ENCODE assay signal across 24 mouse cellular contexts in genomic region chr5:108565381-108565780, GRCm38 (mm10). TPM values are rescaled to one million over a fixed set of nuclear protein-coding genes. Genes with fewer than 3 reads are reported as not detected.
DNase-seq lines count a peak whose midpoint lies in the region; ATAC-seq lines count a peak whose summit lies in the region.
"Had no signal": no experiment of that assay in that cellular context is flagged by ENCODE, and none has a peak within 500 bp of the region (broad histone marks: within the 10 kb centered on the region; RNA-seq: fewer than 3 reads in every experiment).

No protein-coding gene starts in this region.

- peaks cover 18% of the 10 kb centered on the region for H3K36me3 ChIP-seq in midbrain, embryonic 11.5 days (ENCODE audit: control insufficient read depth, insufficient read depth, low read length)
- peaks cover 45% of the 10 kb centered on the region for H3K36me3 ChIP-seq in midbrain, embryonic 10.5 days

- no peaks in the 10 kb centered on the region for H3K27me3 ChIP-seq in midbrain, embryonic 11.5 days (ENCODE audit: control insufficient read depth, insufficient read depth, low read length)
- H3K27me3 ChIP-seq in midbrain, embryonic 10.5 days (ENCODE audit: low read depth, poor library complexity, severe bottlenecking): no peaks in the 10 kb centered on the region
- H3K27me3 ChIP-seq: embryonic facial prominence, embryonic 12.5 days; embryonic facial prominence, embryonic 15.5 days; forebrain, embryonic 12.5 days had no signal

- no peak for ATAC-seq in midbrain, embryonic 11.5 days (ENCODE audit: low FRiP score)
- no peak for ATAC-seq in granulocyte monocyte progenitor cell, adult 5-6 weeks (replicated peaks; ENCODE audit: poor library complexity, severe bottlenecking)
- ATAC-seq: forebrain, embryonic 14.5 days; forebrain, embryonic 16.5 days had no signal

- no peaks in the 10 kb centered on the region for H3K4me1 ChIP-seq in midbrain, embryonic 11.5 days (ENCODE audit: control insufficient read depth, insufficient read depth, low read length)
- no peaks in the 10 kb centered on the region for H3K4me1 ChIP-seq in midbrain, embryonic 10.5 days
- H3K4me1 ChIP-seq: embryonic facial prominence, embryonic 12.5 days; embryonic facial prominence, embryonic 15.5 days; forebrain, embryonic 10.5 days; forebrain, embryonic 12.5 days had no signal

- WGBS in midbrain, embryonic 11.5 days: 90% methylated on average over 2 of the region's 2 CpGs
- 91% methylated on average over 2 of the region's 2 CpGs for WGBS in midbrain, embryonic 10.5 days

- DNase-seq in heart, adult 11 months: peak; percentile 80
- no peak for DNase-seq in heart, adult 8-10 months (ENCODE audit: low spot score)
- DNase-seq in midbrain, embryonic 11.5 days (ENCODE audit: low spot score, missing footprints): peak; percentile 51
- DNase-seq in midbrain, embryonic 10.5 days (ENCODE audit: low spot score): no peak
- DNase-seq: adrenal gland, adult 2 months; adrenal gland, postnatal 10 days; adrenal gland, postnatal 25 days; cerebellum, adult 11 months; cerebellum, adult 18-20 months; cerebellum, adult 8-10 months; cerebellum, adult 9-11 months; cerebellum, postnatal 14 days; cerebellum, postnatal 36 days; embryo, embryonic 11 days had no signal

- H3K4me2 ChIP-seq in midbrain, embryonic 11.5 days: no peak overlapping the region
- H3K4me2 ChIP-seq: embryonic facial prominence, embryonic 12.5 days; embryonic facial prominence, embryonic 15.5 days; forebrain, embryonic 12.5 days had no signal

- H3K4me3 ChIP-seq in midbrain, embryonic 11.5 days (ENCODE audit: low read depth, low read length): no peak overlapping the region
- no peak overlapping the region for H3K4me3 ChIP-seq in midbrain, embryonic 10.5 days
- H3K4me3 ChIP-seq: embryonic facial prominence, embryonic 12.5 days; embryonic facial prominence, embryonic 15.5 days; erythroblast, embryonic 14.5 days; forebrain, embryonic 10.5 days; forebrain, embryonic 12.5 days had no signal

- no peak overlapping the region for H3K27ac ChIP-seq in midbrain, embryonic 11.5 days (ENCODE audit: low read depth, low read length)
- H3K27ac ChIP-seq in midbrain, embryonic 10.5 days (replicated peaks): no peak overlapping the region
- H3K27ac ChIP-seq: embryonic facial prominence, embryonic 12.5 days; embryonic facial prominence, embryonic 15.5 days; forebrain, embryonic 10.5 days; forebrain, embryonic 12.5 days had no signal

- no peak overlapping the region for H3K9ac ChIP-seq in midbrain, embryonic 11.5 days (ENCODE audit: low read length)
- H3K9ac ChIP-seq: embryonic facial prominence, embryonic 12.5 days; embryonic facial prominence, embryonic 15.5 days; forebrain, embryonic 12.5 days had no signal

- no peaks in the 10 kb centered on the region for H3K9me3 ChIP-seq in midbrain, embryonic 11.5 days (ENCODE audit: control insufficient read depth, low read length)
- no peaks in the 10 kb centered on the region for H3K9me3 ChIP-seq in midbrain, embryonic 10.5 days (replicated peaks)
- H3K9me3 ChIP-seq: embryonic facial prominence, embryonic 12.5 days; embryonic facial prominence, embryonic 15.5 days; forebrain, embryonic 10.5 days; forebrain, embryonic 12.5 days had no signal

RNA-seq across cellular contexts. Expression of gene Cplx1, which starts 15.6 kb away (rescaled TPM):
- total RNA-seq in heart, adult 8-10 months (2022): under 1 TPM; 0.22 to 0.24 (median 0.22) TPM
- polyA plus RNA-seq in midbrain, embryonic 11.5 days (2014; fragmentation: Nextera tagmentation; extraction: Ambion mirVana): 7.4 and 8.7 TPM in 2 replicates
- polyA plus RNA-seq in midbrain, embryonic 10.5 days (2016; fragmentation: Nextera tagmentation; extraction: Ambion mirVana): 4.3 and 6.8 TPM in 2 replicates
- not detected in 2 replicates for total RNA-seq in granulocyte monocyte progenitor cell, adult 5-6 weeks (2014; fragmentation: Nextera tagmentation)
- not detected in 2 replicates for total RNA-seq in granulocyte monocyte progenitor cell, adult 5-6 weeks (2017)
- total RNA-seq: MEL had no signal
- polyA plus RNA-seq: C2C12 had no signal

Comparison
In these comparisons a context has a peak if more than half of its experiments do, and no peak if none do; other contexts are left out.
1. DNase-seq: peak in heart, adult 11 months (single experiment) and midbrain, embryonic 11.5 days (single experiment); none in heart, adult 8-10 months (single experiment) and midbrain, embryonic 10.5 days (single experiment).